Mouse (Mus musculus) subcutaneous adipose tissue, adult 2 months (tissue): ENCODE measurements around the gene Gm14401. TPM values are rescaled to one million over a fixed set of nuclear protein-coding genes. Genes with fewer than 3 reads are reported as not detected.

ENCODE experiments used
- polyA plus RNA-seq: library from polyadenylated mRNA; depleted of rRNA; stranded (reverse); fragments of >200 nt; gene quantifications from 2 replicates; pipeline ENCODE4 v1.2.3, GENCODE M21; 2012; ENCODE audit warnings: low replicate concordance; rRNA removed

Gm14401 gene
- not detected in 2 replicates for polyA plus RNA-seq

GRCm38 (mm10) chr2:177073432-177074423 lies at the start of gene Gm14401:
Gm14401 (plus strand) TSS chr2:177074320.

Other genes with a start within 250 kb of the Gm14401 start
- gene Gm14408, start 243.2 kb upstream of the Gm14401 start, polyA plus RNA-seq = not detected in 2 replicates
- 1.9 and 4.4 TPM in 2 replicates for gene Gm14296, start 146.5 kb upstream of the Gm14401 start, polyA plus RNA-seq
- 0.67 and 4.9 TPM in 2 replicates for gene Gm14419, start 73.4 kb upstream of the Gm14401 start, polyA plus RNA-seq
- 5.7 and 10.6 TPM in 2 replicates for gene Gm14410, start 132.1 kb downstream of the Gm14401 start, polyA plus RNA-seq
- gene Gm14409, start 192.7 kb downstream of the Gm14401 start, polyA plus RNA-seq = not detected in 2 replicates
- 0.19 TPM in 1 of 2 replicates, not detected in the other for gene Gm14412, start 250.0 kb downstream of the Gm14401 start, polyA plus RNA-seq